Comparison of ENCODE assay signal across 13 mouse cellular contexts in genomic region chr6:53593603-53594002, GRCm38 (mm10).
DNase-seq lines count a peak whose midpoint lies in the region; ATAC-seq and TF ChIP-seq lines count a peak whose summit lies in the region.
"Had no signal": no experiment of that assay in that cellular context is flagged by ENCODE, and none has a peak within 500 bp of the region (broad histone marks: within the 10 kb centered on the region; RNA-seq: fewer than 3 reads in every experiment).

No protein-coding gene starts in this region.

- no peak overlapping the region for H3K4me2 ChIP-seq in kidney, embryonic 16.5 days (replicated peaks; ENCODE audit: low read depth, low read length)
- no peak overlapping the region for H3K4me2 ChIP-seq in hindbrain, embryonic 11.5 days (replicated peaks; ENCODE audit: low read depth, low read length)
- H3K4me2 ChIP-seq in midbrain, embryonic 11.5 days: no peak overlapping the region
- H3K4me2 ChIP-seq: liver, embryonic 13.5 days had no signal

- no peak for TF ChIP-seq CTCF in layer of hippocampus, adult 2 months (conservative IDR thresholded peaks at IDR 0.05)

- no peak overlapping the region for H3K27ac ChIP-seq in kidney, embryonic 16.5 days (ENCODE audit: low read length)
- H3K27ac ChIP-seq in hindbrain, embryonic 11.5 days (ENCODE audit: low read depth, low read length): no peak overlapping the region
- H3K27ac ChIP-seq in midbrain, embryonic 11.5 days (ENCODE audit: low read depth, low read length): no peak overlapping the region
- no peak overlapping the region for H3K27ac ChIP-seq in layer of hippocampus, adult 2 months
- H3K27ac ChIP-seq: liver, embryonic 13.5 days; stomach, postnatal 0 days had no signal

- WGBS in kidney, embryonic 16.5 days: 18% methylated on average over 4 of the region's 4 CpGs
- WGBS in hindbrain, embryonic 11.5 days: 30% methylated on average over 4 of the region's 4 CpGs
- 19% methylated on average over 4 of the region's 4 CpGs for WGBS in midbrain, embryonic 11.5 days

- H3K9me3 ChIP-seq in kidney, embryonic 16.5 days (ENCODE audit: low read length): no peaks in the 10 kb centered on the region
- no peaks in the 10 kb centered on the region for H3K9me3 ChIP-seq in hindbrain, embryonic 11.5 days (ENCODE audit: control insufficient read depth, low read length)
- no peaks in the 10 kb centered on the region for H3K9me3 ChIP-seq in midbrain, embryonic 11.5 days (ENCODE audit: control insufficient read depth, low read length)
- H3K9me3 ChIP-seq: liver, embryonic 13.5 days had no signal

- H3K36me3 ChIP-seq in kidney, embryonic 16.5 days (ENCODE audit: insufficient read depth, low read length): no peaks in the 10 kb centered on the region
- H3K36me3 ChIP-seq in hindbrain, embryonic 11.5 days (ENCODE audit: control insufficient read depth, insufficient read depth, low read length): no peaks in the 10 kb centered on the region
- no peaks in the 10 kb centered on the region for H3K36me3 ChIP-seq in midbrain, embryonic 11.5 days (ENCODE audit: control insufficient read depth, insufficient read depth, low read length)
- H3K36me3 ChIP-seq: liver, embryonic 13.5 days had no signal

- no peak for DNase-seq in kidney, postnatal 4 days
- DNase-seq in hindbrain, embryonic 11.5 days (ENCODE audit: low spot score): peak; percentile 51
- DNase-seq in midbrain, embryonic 11.5 days (ENCODE audit: low spot score, missing footprints): peak; percentile 85
- DNase-seq in yolk sac, embryonic 10.5 days (ENCODE audit: low spot score): peak; percentile 18
- DNase-seq in right cerebral cortex, adult 2 months (ENCODE audit: low spot score in 2 of 2): no peak
- DNase-seq in layer of hippocampus, adult 2 months (ENCODE audit: low spot score in 2 of 2): no peak
- DNase-seq in urinary bladder, postnatal 4 days (ENCODE audit: low spot score in 2 of 2): no peak
- DNase-seq: heart, postnatal 14 days; kidney, postnatal 36 days; liver, embryonic 13.5 days; right cerebral cortex, adult 18-20 months had no signal

- no peak overlapping the region for H3K4me3 ChIP-seq in kidney, embryonic 16.5 days (ENCODE audit: low read length)
- no peak overlapping the region for H3K4me3 ChIP-seq in hindbrain, embryonic 11.5 days (ENCODE audit: low read depth, low read length)
- H3K4me3 ChIP-seq in midbrain, embryonic 11.5 days (ENCODE audit: low read depth, low read length): no peak overlapping the region
- no peak overlapping the region for H3K4me3 ChIP-seq in layer of hippocampus, adult 2 months
- H3K4me3 ChIP-seq: liver, embryonic 13.5 days had no signal

- no peak overlapping the region for H3K9ac ChIP-seq in kidney, embryonic 16.5 days (replicated peaks; ENCODE audit: low read length)
- H3K9ac ChIP-seq in hindbrain, embryonic 11.5 days (ENCODE audit: low read depth, low read length): no peak overlapping the region
- no peak overlapping the region for H3K9ac ChIP-seq in midbrain, embryonic 11.5 days (ENCODE audit: low read length)
- H3K9ac ChIP-seq: liver, embryonic 13.5 days had no signal

- peaks cover 20% of the 10 kb centered on the region for H3K4me1 ChIP-seq in kidney, embryonic 16.5 days (ENCODE audit: insufficient read depth, low read length)
- H3K4me1 ChIP-seq in hindbrain, embryonic 11.5 days (replicated peaks; ENCODE audit: control insufficient read depth, insufficient read depth, low read length): no peaks in the 10 kb centered on the region; the same call in 1 of the 2 replicates
- H3K4me1 ChIP-seq in midbrain, embryonic 11.5 days (ENCODE audit: control insufficient read depth, insufficient read depth, low read length): peaks cover 9% of the 10 kb centered on the region
- H3K4me1 ChIP-seq: liver, embryonic 13.5 days had no signal

- 0 out of 2 replicates have a peak, but pooled peaks cover 4% of the 10 kb centered on the region for H3K27me3 ChIP-seq in kidney, embryonic 16.5 days (ENCODE audit: insufficient read depth, low read length)
- no peaks in the 10 kb centered on the region for H3K27me3 ChIP-seq in hindbrain, embryonic 11.5 days (ENCODE audit: control insufficient read depth, insufficient read depth, low read length)
- H3K27me3 ChIP-seq in midbrain, embryonic 11.5 days (ENCODE audit: control insufficient read depth, insufficient read depth, low read length): no peaks in the 10 kb centered on the region
- H3K27me3 ChIP-seq: liver, embryonic 13.5 days had no signal

- 0 out of 2 replicates have a peak, but pooled peaks have one; percentile 23 for ATAC-seq in kidney, embryonic 16.5 days (ENCODE audit: low FRiP score, low TSS enrichment)
- ATAC-seq in hindbrain, embryonic 11.5 days (ENCODE audit: low FRiP score): peak; percentile 81
- peak; percentile 84 for ATAC-seq in midbrain, embryonic 11.5 days (ENCODE audit: low FRiP score)

Comparison
In these comparisons a context has a peak if more than half of its experiments do, and no peak if none do; other contexts are left out.
1. ATAC-seq: peak in every context shown above with its lines; median percentile 84 in midbrain, embryonic 11.5 days; 81 in hindbrain, embryonic 11.5 days; 23 in kidney, embryonic 16.5 days.
2. DNase-seq: peak in hindbrain, embryonic 11.5 days (single experiment), midbrain, embryonic 11.5 days (single experiment) and yolk sac, embryonic 10.5 days (single experiment); none in kidney, postnatal 4 days (0 of 2), right cerebral cortex, adult 2 months (0 of 2), layer of hippocampus, adult 2 months (0 of 2) and urinary bladder, postnatal 4 days (0 of 2).